Mouse (Mus musculus): Measurements from ENCODE around the gene Olfr606. TPM values are rescaled to one million over a fixed set of nuclear protein-coding genes. Genes with fewer than 3 reads are reported as not detected.
"Not testable (repeated sequence)": the region's sequence is repeated elsewhere in the genome, so short reads cannot be mapped to it uniquely, and the experiment has no call there.

Olfr606 gene
- total RNA-seq (2021): not detected
- polyA plus RNA-seq (2012; rRNA removed): not detected in 2 replicates
- long read RNA-seq: 0 reads

- no peak for DNase-seq
Observed at GRCm38 (mm10) chr7:103448746-103449145, at the start of gene Olfr606. Gene Olfr606, plus strand, starts transcription at chr7:103449046.

- not testable (repeated sequence) for DNase-seq
Observed at GRCm38 (mm10) chr7:103406521-103407055, 42.3 kb upstream of the Olfr606 start.

GRCm38 (mm10) chr7:103414772-103415171 is 34.1 kb upstream of the Olfr606 start, which contains the start of gene Usp17lc:
Gene Usp17lc, plus strand, starts transcription at chr7:103415072.
- not testable (repeated sequence) for DNase-seq

- no peak for DNase-seq
Observed at GRCm38 (mm10) chr7:103445339-103445738, 3.5 kb upstream of the Olfr606 start, which contains the start of gene Olfr605. Gene Olfr605, minus strand, starts transcription at chr7:103445439.

- DNase-seq: no peak
Observed at GRCm38 (mm10) chr7:103460590-103460989, 11.7 kb downstream of the Olfr606 start.

GRCm38 (mm10) chr7:103469577-103469976 is 20.7 kb downstream of the Olfr606 start, which contains the start of gene Olfr608:
Gene Olfr608, plus strand, starts transcription at chr7:103469877.
- no peak for DNase-seq

GRCm38 (mm10) chr7:103477106-103477505 is 28.3 kb downstream of the Olfr606 start:
- DNase-seq: not testable (repeated sequence)

- no peak for DNase-seq
Observed at GRCm38 (mm10) chr7:103497962-103498361, 49.1 kb downstream of the Olfr606 start, which contains the start of gene Olfr609. Gene Olfr609, minus strand, starts transcription at chr7:103498062.

Small RNAs within 50 kb of the gene (microRNA-seq; reads per million reads assigned to microRNA genes)
- 0 reads per million in 2 experiments for gene Gm25774

Other genes with a start within 250 kb of the Olfr606 start
- gene Olfr593, start 237.2 kb upstream of the Olfr606 start, total RNA-seq (2021): not detected
- gene Olfr593, start 237.2 kb upstream of the Olfr606 start, polyA plus RNA-seq (2012; rRNA removed): not detected in 2 replicates
- gene Olfr594, start 232.1 kb upstream of the Olfr606 start, total RNA-seq (2021): not detected
- not detected in 2 replicates for gene Olfr594, start 232.1 kb upstream of the Olfr606 start, polyA plus RNA-seq (2012; rRNA removed)
- not detected for gene Usp17ld, start 196.5 kb upstream of the Olfr606 start, total RNA-seq (2021)
- not detected in 2 replicates for gene Usp17ld, start 196.5 kb upstream of the Olfr606 start, polyA plus RNA-seq (2012; rRNA removed)
- gene Olfr596, start 143.4 kb upstream of the Olfr606 start, total RNA-seq (2021): not detected
- not detected in 2 replicates for gene Olfr596, start 143.4 kb upstream of the Olfr606 start, polyA plus RNA-seq (2012; rRNA removed)
- not detected for gene Olfr597, start 132.7 kb upstream of the Olfr606 start, total RNA-seq (2021)
- gene Olfr597, start 132.7 kb upstream of the Olfr606 start, polyA plus RNA-seq (2012; rRNA removed): not detected in 2 replicates
- not detected for gene Olfr598, start 125.5 kb upstream of the Olfr606 start, total RNA-seq (2021)
- gene Olfr598, start 125.5 kb upstream of the Olfr606 start, polyA plus RNA-seq (2012; rRNA removed): not detected in 2 replicates
- not detected for gene Olfr599, start 113.1 kb upstream of the Olfr606 start, total RNA-seq (2021)
- not detected in 2 replicates for gene Olfr599, start 113.1 kb upstream of the Olfr606 start, polyA plus RNA-seq (2012; rRNA removed)
- not detected for gene Olfr600, start 99.4 kb upstream of the Olfr606 start, total RNA-seq (2021)
- gene Olfr600, start 99.4 kb upstream of the Olfr606 start, polyA plus RNA-seq (2012; rRNA removed): not detected in 2 replicates
- gene Olfr601, start 86.4 kb upstream of the Olfr606 start, total RNA-seq (2021): not detected
- gene Olfr601, start 86.4 kb upstream of the Olfr606 start, polyA plus RNA-seq (2012; rRNA removed): not detected in 2 replicates
- gene Olfr603, start 62.9 kb upstream of the Olfr606 start, total RNA-seq (2021): not detected
- gene Olfr603, start 62.9 kb upstream of the Olfr606 start, polyA plus RNA-seq (2012; rRNA removed): not detected in 2 replicates
- gene Usp17lc, start 34.0 kb upstream of the Olfr606 start, total RNA-seq (2021): not detected
- gene Usp17lc, start 34.0 kb upstream of the Olfr606 start, polyA plus RNA-seq (2012; rRNA removed): not detected in 2 replicates
- gene Olfr605, start 3.6 kb upstream of the Olfr606 start, total RNA-seq (2021): not detected
- not detected in 2 replicates for gene Olfr605, start 3.6 kb upstream of the Olfr606 start, polyA plus RNA-seq (2012; rRNA removed)
- not detected for gene Olfr607, start 15.1 kb downstream of the Olfr606 start, total RNA-seq (2021)
- gene Olfr607, start 15.1 kb downstream of the Olfr606 start, polyA plus RNA-seq (2012; rRNA removed): not detected in 2 replicates
- gene Olfr608, start 20.8 kb downstream of the Olfr606 start, total RNA-seq (2021): not detected
- not detected in 2 replicates for gene Olfr608, start 20.8 kb downstream of the Olfr606 start, polyA plus RNA-seq (2012; rRNA removed)
- not detected for gene Olfr609, start 49.0 kb downstream of the Olfr606 start, total RNA-seq (2021)
- not detected in 2 replicates for gene Olfr609, start 49.0 kb downstream of the Olfr606 start, polyA plus RNA-seq (2012; rRNA removed)
- gene Olfr610, start 63.1 kb downstream of the Olfr606 start, total RNA-seq (2021): not detected
- not detected in 2 replicates for gene Olfr610, start 63.1 kb downstream of the Olfr606 start, polyA plus RNA-seq (2012; rRNA removed)
- gene Olfr611, start 71.8 kb downstream of the Olfr606 start, total RNA-seq (2021): not detected
- not detected in 2 replicates for gene Olfr611, start 71.8 kb downstream of the Olfr606 start, polyA plus RNA-seq (2012; rRNA removed)
- gene Olfr612, start 93.7 kb downstream of the Olfr606 start, total RNA-seq (2021): not detected
- gene Olfr612, start 93.7 kb downstream of the Olfr606 start, polyA plus RNA-seq (2012; rRNA removed): not detected in 2 replicates
- gene Olfr613, start 99.0 kb downstream of the Olfr606 start, total RNA-seq (2021): not detected
- gene Olfr613, start 99.0 kb downstream of the Olfr606 start, polyA plus RNA-seq (2012; rRNA removed): not detected in 2 replicates
- gene Olfr615, start 107.0 kb downstream of the Olfr606 start, total RNA-seq (2021): not detected
- gene Olfr615, start 107.0 kb downstream of the Olfr606 start, polyA plus RNA-seq (2012; rRNA removed): not detected in 2 replicates
- gene Olfr616, start 120.1 kb downstream of the Olfr606 start, total RNA-seq (2021): not detected
- gene Olfr616, start 120.1 kb downstream of the Olfr606 start, polyA plus RNA-seq (2012; rRNA removed): not detected in 2 replicates
- gene Olfr617, start 124.0 kb downstream of the Olfr606 start, total RNA-seq (2021): not detected
- gene Olfr617, start 124.0 kb downstream of the Olfr606 start, polyA plus RNA-seq (2012; rRNA removed): not detected in 2 replicates
- gene Olfr618, start 141.1 kb downstream of the Olfr606 start, total RNA-seq (2021): not detected
- gene Olfr618, start 141.1 kb downstream of the Olfr606 start, polyA plus RNA-seq (2012; rRNA removed): not detected in 2 replicates
- gene Olfr619, start 151.5 kb downstream of the Olfr606 start, total RNA-seq (2021): not detected
- gene Olfr619, start 151.5 kb downstream of the Olfr606 start, polyA plus RNA-seq (2012; rRNA removed): not detected in 2 replicates
- gene Olfr620, start 163.5 kb downstream of the Olfr606 start, total RNA-seq (2021): not detected
- not detected in 2 replicates for gene Olfr620, start 163.5 kb downstream of the Olfr606 start, polyA plus RNA-seq (2012; rRNA removed)
- not detected for gene Olfr622, start 193.7 kb downstream of the Olfr606 start, total RNA-seq (2021)
- gene Olfr622, start 193.7 kb downstream of the Olfr606 start, polyA plus RNA-seq (2012; rRNA removed): not detected in 2 replicates
- gene Olfr623, start 214.7 kb downstream of the Olfr606 start, total RNA-seq (2021): not detected
- gene Olfr623, start 214.7 kb downstream of the Olfr606 start, polyA plus RNA-seq (2012; rRNA removed): not detected in 2 replicates
- gene Olfr624, start 222.1 kb downstream of the Olfr606 start, total RNA-seq (2021): not detected
- gene Olfr624, start 222.1 kb downstream of the Olfr606 start, polyA plus RNA-seq (2012; rRNA removed): not detected in 2 replicates
- gene Olfr625-ps1, start 233.7 kb downstream of the Olfr606 start, total RNA-seq (2021): not detected
- not detected in 2 replicates for gene Olfr625-ps1, start 233.7 kb downstream of the Olfr606 start, polyA plus RNA-seq (2012; rRNA removed)